Mouse (Mus musculus): ENCODE results near the gene Olfr985. TPM values are rescaled to one million over a fixed set of nuclear protein-coding genes. Genes with fewer than 3 reads are reported as not detected.

The Olfr985 gene
- polyA plus RNA-seq (2017; shearing (Covaris generic)): not detected

DNA sequence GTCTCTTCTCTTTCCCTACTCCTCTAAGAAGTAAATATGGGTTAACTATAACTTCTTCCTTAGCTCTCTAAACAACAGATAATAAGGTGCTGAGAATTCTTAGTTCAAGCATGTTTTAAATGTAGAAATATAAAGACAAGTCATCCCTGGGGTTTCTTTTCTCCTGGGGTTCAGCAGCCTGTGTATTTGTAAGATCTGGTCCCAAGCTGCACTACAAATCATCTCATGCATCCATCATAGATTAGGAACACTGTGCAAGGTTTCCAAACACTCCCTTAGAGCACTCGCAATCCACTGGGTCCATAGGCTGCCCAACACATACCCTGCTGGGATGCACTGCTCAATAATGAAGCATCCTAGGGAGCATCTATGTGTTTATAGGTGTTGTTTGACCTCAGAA lies at the start of gene Olfr985:
Gene Olfr985 (minus strand): TSS at position 101 of the 400 bp plus-strand sequence.

DNA sequence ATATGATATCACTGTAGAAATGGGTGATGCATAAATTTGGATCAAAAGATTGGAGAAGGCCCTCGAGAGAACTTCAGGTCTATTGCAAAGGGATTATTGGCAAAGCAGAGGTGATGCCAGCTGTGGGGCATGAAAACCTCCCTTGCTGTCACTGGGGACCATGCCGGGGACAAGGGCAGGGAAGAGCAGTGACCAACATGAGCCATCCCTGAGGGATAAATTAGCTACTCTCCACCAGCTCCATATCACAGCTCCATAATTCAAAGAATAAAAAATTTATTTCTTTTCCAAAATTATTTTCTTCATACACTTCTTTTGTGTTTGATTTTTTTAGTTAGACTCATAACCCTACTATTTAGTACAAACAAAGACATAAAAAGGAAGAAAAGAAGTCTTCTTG lies 15.9 kb downstream of the Olfr985 start, which contains the start of gene Olfr984:
Gene Olfr984 (minus strand): TSS at position 101 of the 400 bp plus-strand sequence.

DNA sequence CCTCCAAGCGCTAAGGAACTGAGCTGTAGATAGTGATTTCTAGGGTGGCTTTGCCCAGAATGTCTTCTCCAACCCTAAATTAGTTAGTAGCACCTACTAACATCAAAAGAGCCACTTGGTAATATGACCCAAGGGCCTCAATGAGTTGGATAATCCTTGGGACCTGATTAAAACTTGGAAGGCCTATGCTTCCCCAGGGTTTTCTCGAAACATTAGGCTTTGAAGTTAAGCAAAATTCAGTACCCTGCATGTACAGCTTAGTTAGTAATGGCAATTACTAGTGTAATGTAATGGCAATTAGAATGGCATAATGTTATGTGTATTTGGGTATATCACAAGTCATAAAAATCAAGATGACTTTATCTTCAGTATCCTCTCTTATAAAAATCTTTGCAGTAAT lies 36.5 kb downstream of the Olfr985 start, which contains the start of gene Olfr983:
Gene Olfr983 (minus strand): TSS at position 101 of the 400 bp plus-strand sequence.

Other genes starting within 250 kb of the Olfr985 start
- not detected for gene Olfr229, start 222.8 kb downstream of the Olfr985 start, polyA plus RNA-seq (2017; shearing (Covaris generic))
- gene Olfr974, start 192.7 kb downstream of the Olfr985 start, polyA plus RNA-seq (2017; shearing (Covaris generic)): not detected
- not detected for gene Olfr975, start 178.1 kb downstream of the Olfr985 start, polyA plus RNA-seq (2017; shearing (Covaris generic))
- not detected for gene Olfr976, start 169.1 kb downstream of the Olfr985 start, polyA plus RNA-seq (2017; shearing (Covaris generic))
- not detected for gene Olfr978, start 138.1 kb downstream of the Olfr985 start, polyA plus RNA-seq (2017; shearing (Covaris generic))
- not detected for gene Olfr979, start 126.7 kb downstream of the Olfr985 start, polyA plus RNA-seq (2017; shearing (Covaris generic))
- not detected for gene Olfr980, start 120.6 kb downstream of the Olfr985 start, polyA plus RNA-seq (2017; shearing (Covaris generic))
- gene Olfr981, start 108.7 kb downstream of the Olfr985 start, polyA plus RNA-seq (2017; shearing (Covaris generic)): not detected
- not detected for gene Olfr982, start 56.4 kb downstream of the Olfr985 start, polyA plus RNA-seq (2017; shearing (Covaris generic))
- not detected for gene Olfr983, start 36.6 kb downstream of the Olfr985 start, polyA plus RNA-seq (2017; shearing (Covaris generic))
- not detected for gene Olfr984, start 16.0 kb downstream of the Olfr985 start, polyA plus RNA-seq (2017; shearing (Covaris generic))
- not detected for gene Tmem225, start 17.9 kb upstream of the Olfr985 start, polyA plus RNA-seq (2017; shearing (Covaris generic))
- gene Olfr986, start 50.7 kb upstream of the Olfr985 start, polyA plus RNA-seq (2017; shearing (Covaris generic)): not detected
- 5.3 TPM for gene Zfp202, start 62.1 kb upstream of the Olfr985 start, polyA plus RNA-seq (2017; shearing (Covaris generic))
- not detected for gene Scn3b, start 139.0 kb upstream of the Olfr985 start, polyA plus RNA-seq (2017; shearing (Covaris generic))